Mouse (Mus musculus): ENCODE data around the gene Cep152.

GRCm38 (mm10) chr2:125541451-125541850, 83.5 kb downstream of the Cep152 start:
- TF ChIP-seq CTCF (IDR thresholded peaks at IDR 0.05; ENCODE audit: low read depth) (no peak), EP300 (IDR thresholded peaks at IDR 0.05; ENCODE audit: low read depth) (no peak)

All from heart, postnatal 0 days (tissue).